Mouse (Mus musculus): ENCODE measurements at regions not wholly inside any gene's neighbourhood (a gene's known extent, or its start where the extent isn't known, plus 50 kb on each side); places are given as distances from the start of the nearest gene placed in this dataset.

GRCm38 (mm10) chr3:121874576-121874975, 59.5 kb upstream of the Abcd3 start:
- TF ChIP-seq CTCF (IDR thresholded peaks at IDR 0.05): no peak
- TF ChIP-seq EP300 (IDR thresholded peaks at IDR 0.05): no peak
